ENCODE assay signal across 28 mouse cellular contexts in the genomic region with DNA sequence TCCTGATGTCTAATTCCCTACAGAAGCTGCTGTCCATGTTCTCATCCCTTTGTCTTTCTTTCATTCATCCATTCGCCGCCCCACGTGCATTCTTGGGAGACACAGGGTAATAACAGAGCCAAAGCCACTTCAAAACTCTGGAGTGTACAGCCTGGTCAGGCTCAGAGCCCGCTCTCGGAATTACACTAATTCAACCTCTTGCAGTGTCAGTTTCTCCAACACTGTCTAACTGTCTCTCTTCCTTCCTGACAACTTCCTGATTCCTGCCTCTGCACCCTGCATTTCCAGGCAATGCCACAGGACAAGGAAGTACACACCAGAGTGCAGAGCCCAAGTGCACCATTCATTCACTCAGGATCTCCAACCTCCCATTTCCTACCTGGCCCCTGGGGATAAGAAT. TPM values are rescaled to one million over a fixed set of nuclear protein-coding genes. Genes with fewer than 3 reads are reported as not detected.
A peak's percentile ranks its signal among the peaks of the same experiment; 100 is the strongest.
DNase-seq lines count a peak whose midpoint lies in the region; ATAC-seq and TF ChIP-seq lines count a peak whose summit lies in the region.
"Had no signal": no experiment of that assay in that cellular context is flagged by ENCODE, and none has a peak within 500 bp of the region (broad histone marks: within the 10 kb centered on the region; RNA-seq: fewer than 3 reads in every experiment).

No protein-coding gene starts in this region.

- H3K9ac ChIP-seq in liver, postnatal 0 days (replicated peaks), result no peak overlapping the region
- no peak overlapping the region for H3K9ac ChIP-seq in liver, embryonic 12.5 days
- H3K9ac ChIP-seq: embryonic facial prominence, embryonic 13.5 days; forebrain, embryonic 12.5 days; forebrain, embryonic 15.5 days; heart, embryonic 13.5 days; hindbrain, embryonic 14.5 days had no signal

- peaks cover 16% of the 10 kb centered on the region for H3K4me1 ChIP-seq in liver, postnatal 0 days (ENCODE audit: insufficient read depth)
- H3K4me1 ChIP-seq in liver, embryonic 12.5 days, result peaks cover 35% of the 10 kb centered on the region
- H3K4me1 ChIP-seq in limb, embryonic 10.5 days, result peaks cover 18% of the 10 kb centered on the region
- peaks cover 28% of the 10 kb centered on the region for H3K4me1 ChIP-seq in thymus, adult 2 months (replicated peaks; ENCODE audit: control insufficient read depth, insufficient read depth, low read length)

- H3K27me3 ChIP-seq in liver, postnatal 0 days (ENCODE audit: insufficient read depth, low read length), result no peaks in the 10 kb centered on the region
- H3K27me3 ChIP-seq in liver, embryonic 12.5 days (replicated peaks), result no peaks in the 10 kb centered on the region
- H3K27me3 ChIP-seq in limb, embryonic 10.5 days (ENCODE audit: low read depth, poor library complexity, severe bottlenecking), result no peaks in the 10 kb centered on the region
- H3K27me3 ChIP-seq in thymus, adult 2 months (ENCODE audit: control insufficient read depth, insufficient read depth, low read length), result no peaks in the 10 kb centered on the region
- H3K27me3 ChIP-seq: embryonic facial prominence, embryonic 13.5 days; forebrain, embryonic 12.5 days; forebrain, embryonic 15.5 days; heart, embryonic 13.5 days had no signal

- WGBS in liver, postnatal 0 days (ENCODE audit: insufficient replicate concordance), result 71% methylated on average over 5 of the region's 5 CpGs
- WGBS in liver, embryonic 12.5 days (ENCODE audit: insufficient replicate concordance), result 72% methylated on average over 5 of the region's 5 CpGs
- WGBS in limb, embryonic 10.5 days, result 87% methylated on average over 5 of the region's 5 CpGs
- 95% methylated on average over 5 of the region's 5 CpGs for WGBS in thymus, adult 2 months

- no peak for DNase-seq in liver, postnatal 0 days
- peak; percentile 15 for DNase-seq in urinary bladder, adult 2 months (ENCODE audit: low spot score)
- no peak for DNase-seq in urinary bladder, postnatal 25 days (ENCODE audit: low spot score)
- peak; percentile 25 for DNase-seq in limb, embryonic 10.5 days (ENCODE audit: low spot score)
- no peak for DNase-seq in thymus, adult 2 months
- DNase-seq: adrenal gland, adult 2 months; adrenal gland, postnatal 14 days; cerebellum, adult 11-12 months; cerebellum, adult 8-10 months; cerebellum, postnatal 10 days; cerebellum, postnatal 36 days; embryo, embryonic 11 days; gastrocnemius, postnatal 10 days; gastrocnemius, postnatal 36 days; heart, adult 18-20 months; heart, postnatal 14 days; heart, postnatal 4 days had no signal

- peak overlapping the region; percentile 71 for H3K27ac ChIP-seq in liver, postnatal 0 days (ENCODE audit: low read depth)
- H3K27ac ChIP-seq in liver, embryonic 12.5 days, result no peak overlapping the region
- H3K27ac ChIP-seq in limb, embryonic 10.5 days, result no peak overlapping the region
- H3K27ac ChIP-seq in thymus, adult 2 months (ENCODE audit: control insufficient read depth, insufficient read depth, low read length), result no peak overlapping the region
- H3K27ac ChIP-seq: embryonic facial prominence, embryonic 10.5 days; embryonic facial prominence, embryonic 13.5 days; forebrain, embryonic 15.5 days; heart, embryonic 10.5 days; heart, embryonic 13.5 days; hindbrain, embryonic 14.5 days; hindbrain, postnatal 0 days had no signal

- no peak for TF ChIP-seq EP300 in liver, postnatal 0 days (IDR thresholded peaks at IDR 0.05; ENCODE audit: low read depth)

- H3K4me3 ChIP-seq in liver, postnatal 0 days (ENCODE audit: low read depth, low read length), result no peak overlapping the region
- no peak overlapping the region for H3K4me3 ChIP-seq in liver, embryonic 12.5 days
- no peak overlapping the region for H3K4me3 ChIP-seq in limb, embryonic 10.5 days
- no peak overlapping the region for H3K4me3 ChIP-seq in thymus, adult 2 months (ENCODE audit: control insufficient read depth, insufficient read depth, low read length)
- H3K4me3 ChIP-seq: embryonic facial prominence, embryonic 10.5 days; embryonic facial prominence, embryonic 13.5 days; erythroblast, embryonic 14.5 days; forebrain, embryonic 12.5 days; forebrain, embryonic 15.5 days; heart, embryonic 10.5 days; heart, embryonic 13.5 days had no signal

- TF ChIP-seq POLR2A in thymus, adult 2 months (IDR thresholded peaks at IDR 0.05; ENCODE audit: control insufficient read depth, extremely low read depth, insufficient read depth, low read length, poor library complexity), result no peak

- ATAC-seq in liver, postnatal 0 days, result no peak
- ATAC-seq in liver, embryonic 12.5 days, result no peak
- ATAC-seq: CD4-positive, CD25-positive, alpha-beta regulatory T cell, adult 4 months; forebrain, embryonic 15.5 days; hindbrain, postnatal 0 days had no signal

- 0 out of 2 replicates have a peak overlapping the region, but pooled peaks have one; percentile 26 for H3K4me2 ChIP-seq in liver, postnatal 0 days (ENCODE audit: low read depth, low read length)
- H3K4me2 ChIP-seq in liver, embryonic 12.5 days, result no peak overlapping the region
- H3K4me2 ChIP-seq: embryonic facial prominence, embryonic 13.5 days; forebrain, embryonic 12.5 days; forebrain, embryonic 15.5 days; heart, embryonic 13.5 days; hindbrain, embryonic 14.5 days had no signal

- H3K9me3 ChIP-seq in liver, postnatal 0 days (ENCODE audit: low read length), result no peaks in the 10 kb centered on the region
- no peaks in the 10 kb centered on the region for H3K9me3 ChIP-seq in liver, embryonic 12.5 days (replicated peaks)
- no peaks in the 10 kb centered on the region for H3K9me3 ChIP-seq in limb, embryonic 10.5 days (replicated peaks)
- H3K9me3 ChIP-seq: embryonic facial prominence, embryonic 10.5 days; embryonic facial prominence, embryonic 13.5 days; forebrain, embryonic 12.5 days; forebrain, embryonic 15.5 days; heart, embryonic 10.5 days; heart, embryonic 13.5 days had no signal

- H3K36me3 ChIP-seq in liver, postnatal 0 days (replicated peaks; ENCODE audit: insufficient read depth, low read length), result peaks cover 10% of the 10 kb centered on the region; the same call in 1 of the 2 replicates
- no peaks in the 10 kb centered on the region for H3K36me3 ChIP-seq in liver, embryonic 12.5 days
- H3K36me3 ChIP-seq in limb, embryonic 10.5 days, result no peaks in the 10 kb centered on the region
- no peaks in the 10 kb centered on the region for H3K36me3 ChIP-seq in thymus, adult 2 months (ENCODE audit: control insufficient read depth, insufficient read depth, low read length)
- H3K36me3 ChIP-seq: embryonic facial prominence, embryonic 10.5 days; forebrain, embryonic 12.5 days; forebrain, embryonic 15.5 days; heart, embryonic 10.5 days had no signal

- TF ChIP-seq CTCF in liver, postnatal 0 days (IDR thresholded peaks at IDR 0.05; ENCODE audit: low read depth), result no peak
- TF ChIP-seq CTCF in thymus, adult 2 months (IDR thresholded peaks at IDR 0.05; ENCODE audit: borderline replicate concordance, control insufficient read depth, extremely low read depth, insufficient read depth, low read length, poor library complexity), result no peak

RNA-seq across cellular contexts. Expression of a gene that starts 58.4 kb away (rescaled TPM):
- 36.6 and 37.0 TPM in 2 replicates for polyA plus RNA-seq in liver, postnatal 0 days (2015; fragmentation: Nextera tagmentation; extraction: Ambion mirVana)
- 49.6 and 51.0 TPM in 2 replicates for polyA plus RNA-seq in liver, embryonic 12.5 days (2016; fragmentation: Nextera tagmentation; extraction: Ambion mirVana)
- polyA plus RNA-seq in urinary bladder, adult 2 months (2012; rRNA removed), result 40.9 and 44.0 TPM in 2 replicates
- 66.5 and 71.0 TPM in 2 replicates for polyA plus RNA-seq in limb, embryonic 10.5 days (2016; fragmentation: Nextera tagmentation; extraction: Ambion mirVana)
- 82.3 and 128 TPM in 2 replicates for polyA plus RNA-seq in thymus, adult 2 months (2012; rRNA removed)

Comparison
In these comparisons a context has a peak if more than half of its experiments do, and no peak if none do; other contexts are left out.
1. DNase-seq: peak in urinary bladder, adult 2 months (single experiment) and limb, embryonic 10.5 days (single experiment); none in liver, postnatal 0 days (single experiment), urinary bladder, postnatal 25 days (single experiment) and thymus, adult 2 months (single experiment).